Mouse (Mus musculus) erythroblast, embryonic 14.5 days (primary cell): ENCODE results near the gene Hoxb4. TPM values are rescaled to one million over a fixed set of nuclear protein-coding genes. Genes with fewer than 3 reads are reported as not detected.

ENCODE experiments used
- H3K27me3 ChIP-seq: 2 replicates; pipeline ENCODE4 v1.6.1; 2012; ENCODE audit warnings: inconsistent platforms; ENCODE audit not compliant: control insufficient read depth
- H3K36me3 ChIP-seq: 2 replicates; pipeline ENCODE4 v1.6.1; 2012; ENCODE audit warnings: mild to moderate bottlenecking, inconsistent platforms; ENCODE audit not compliant: control insufficient read depth
- H3K4me1 ChIP-seq: 2 replicates; pipeline ENCODE4 v1.6.1; 2012; ENCODE audit warnings: inconsistent platforms; ENCODE audit not compliant: control insufficient read depth
- H3K4me3 ChIP-seq: replicated peaks from 2 replicates; pipeline ENCODE3; 2012; ENCODE audit warnings: moderate library complexity, mild to moderate bottlenecking, inconsistent platforms
- H3K9me3 ChIP-seq: 2 replicates; pipeline ENCODE4 v1.6.1; 2012; ENCODE audit warnings: low read length, inconsistent platforms, mixed read lengths; ENCODE audit not compliant: control insufficient read depth
- GATA1 ChIP-seq: IDR thresholded peaks from 2 replicates; pipeline ENCODE4 v1.6.1; 2012; ENCODE audit warnings: low read length, inconsistent platforms, mixed read lengths
- TAL1 ChIP-seq: IDR thresholded peaks from 3 replicates; pipeline ENCODE4 v1.6.1; 2012; ENCODE audit warnings: low read length, inconsistent platforms, mixed read lengths
- polyA plus RNA-seq: library from polyadenylated mRNA; stranded (reverse); fragments of >175 nt; gene quantifications from 2 replicates; pipeline ENCODE4 v1.2.3, GENCODE M21; 2012

The Hoxb4 gene
- polyA plus RNA-seq, 1 experiment, result not detected

DNA sequence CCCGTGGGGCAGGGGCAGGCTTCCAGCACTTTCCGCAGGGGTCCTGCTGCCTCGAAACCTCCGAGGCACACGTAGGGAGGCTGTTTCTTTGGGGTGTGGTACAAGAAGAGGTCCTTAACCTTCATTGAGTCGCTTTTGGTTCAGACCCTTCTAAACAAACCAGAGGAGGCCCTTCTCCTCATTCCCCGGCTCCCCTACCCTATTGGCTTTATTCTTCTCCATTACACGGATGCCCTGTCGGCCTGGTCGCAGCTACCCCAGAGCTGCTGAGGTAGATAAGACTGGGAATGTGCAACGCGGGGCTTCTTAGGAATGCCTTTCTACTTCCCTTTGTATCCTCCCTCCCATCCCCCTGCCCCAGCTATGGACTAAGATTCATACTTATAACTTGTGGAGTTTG is 8.6 kb downstream of the Hoxb4 start:
- no peak for TF ChIP-seq GATA1
- TF ChIP-seq TAL1, result no peak
- H3K4me3 ChIP-seq, result no peak overlapping the region
- H3K36me3 ChIP-seq, result no peaks in the 10 kb centered on the region
- H3K27me3 ChIP-seq, result peaks cover 95% of the 10 kb centered on the region
- no peaks in the 10 kb centered on the region for H3K9me3 ChIP-seq
- H3K4me1 ChIP-seq, result no peaks in the 10 kb centered on the region

DNA sequence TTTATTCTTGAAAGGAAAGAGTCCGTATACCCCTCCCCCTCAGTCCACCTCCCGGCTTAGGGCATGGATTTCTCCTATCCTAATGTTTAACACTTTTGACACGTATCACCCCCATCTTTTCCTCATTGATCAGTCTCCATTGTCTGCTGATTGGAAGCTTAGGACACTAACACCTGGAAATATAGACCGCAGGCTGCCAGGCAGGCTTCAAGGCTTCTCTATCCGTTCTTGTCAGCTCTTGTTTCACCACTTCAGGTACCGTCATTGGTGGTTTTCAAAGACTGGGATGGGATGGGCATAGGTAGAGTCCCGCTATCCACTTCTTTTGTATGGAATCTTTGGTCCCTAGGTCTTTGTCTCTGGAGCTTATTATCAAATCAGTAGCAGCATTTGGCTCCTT is 9.1 kb downstream of the Hoxb4 start:
- Histone ChIP-seq H3K27me3 (peaks cover 95% of the 10 kb centered on the region), H3K9me3 (no peaks in the 10 kb centered on the region), H3K4me1 (no peaks in the 10 kb centered on the region), H3K36me3 (no peaks in the 10 kb centered on the region), H3K4me3 (no peak overlapping the region)
- TF ChIP-seq GATA1, result no peak
- no peak for TF ChIP-seq TAL1

DNA sequence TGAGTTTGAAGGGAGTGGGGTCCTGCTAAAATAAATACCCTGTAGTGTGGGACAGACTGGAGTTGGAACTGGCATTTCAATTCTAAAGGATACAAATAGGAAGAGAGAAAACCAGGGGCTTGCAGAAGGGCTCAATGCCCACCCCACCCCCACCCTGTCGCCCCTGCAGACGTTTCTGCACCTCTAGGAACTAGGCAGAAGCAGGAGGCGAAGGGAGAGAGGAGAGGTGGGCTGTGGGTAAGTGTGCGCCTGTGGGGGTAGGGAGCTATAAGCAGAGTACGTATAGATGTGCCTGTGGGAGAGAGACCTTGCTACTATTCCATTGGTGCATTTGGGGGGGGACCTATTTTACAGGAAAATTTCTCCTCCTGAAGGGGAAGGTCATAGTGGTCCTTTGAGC is 9.7 kb downstream of the Hoxb4 start:
- Histone ChIP-seq H3K27me3 (peaks cover 95% of the 10 kb centered on the region), H3K4me3 (no peak overlapping the region), H3K9me3 (no peaks in the 10 kb centered on the region), H3K36me3 (no peaks in the 10 kb centered on the region), H3K4me1 (no peaks in the 10 kb centered on the region)
- TF ChIP-seq GATA1 (no peak), TAL1 (no peak)

DNA sequence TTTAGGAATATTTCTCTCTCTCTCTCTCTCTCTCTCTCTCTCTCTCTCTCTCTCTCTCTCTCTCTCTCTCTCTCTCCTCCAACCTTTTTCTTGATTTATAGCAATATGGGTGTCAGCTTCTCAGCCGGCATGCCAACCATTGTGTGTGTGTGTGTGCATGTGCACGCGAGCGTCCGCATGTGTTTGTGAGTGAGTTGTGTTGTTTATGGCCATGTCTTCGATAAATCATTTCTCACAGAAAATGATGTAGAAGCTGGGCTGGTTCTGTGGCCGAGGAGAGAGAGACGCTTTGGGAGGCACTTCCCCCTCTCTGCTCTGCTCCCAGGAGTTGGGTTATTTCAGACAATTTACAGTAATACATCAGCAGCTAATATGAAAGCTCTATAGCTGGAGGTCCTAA is 10.5 kb downstream of the Hoxb4 start:
- peaks cover 96% of the 10 kb centered on the region for H3K27me3 ChIP-seq
- H3K36me3 ChIP-seq, result no peaks in the 10 kb centered on the region
- no peaks in the 10 kb centered on the region for H3K4me1 ChIP-seq
- TF ChIP-seq TAL1 (no peak), GATA1 (no peak)
- no peaks in the 10 kb centered on the region for H3K9me3 ChIP-seq
- no peak overlapping the region for H3K4me3 ChIP-seq

DNA sequence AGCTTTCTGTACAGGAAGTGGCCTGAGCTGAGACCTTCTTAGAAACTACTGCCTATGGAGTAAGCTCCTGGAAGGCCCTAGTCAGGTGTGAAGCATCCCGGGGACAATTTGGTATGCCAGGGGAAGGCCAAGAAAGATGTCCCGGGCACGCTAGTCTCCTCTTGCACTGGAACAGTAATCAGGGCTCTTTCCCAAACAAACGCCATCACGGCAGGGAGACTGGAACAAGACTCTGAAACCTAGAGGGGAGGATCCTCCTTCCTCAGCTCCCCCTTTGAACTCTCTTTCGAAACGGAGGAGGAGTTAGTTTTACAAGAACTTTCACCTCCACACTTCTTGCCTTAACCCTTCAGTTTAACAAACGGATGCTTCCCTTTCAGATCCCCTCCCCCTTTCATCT is 14.0 kb downstream of the Hoxb4 start:
- H3K4me3 ChIP-seq, result no peak overlapping the region
- no peaks in the 10 kb centered on the region for H3K9me3 ChIP-seq
- TF ChIP-seq TAL1, result no peak
- TF ChIP-seq GATA1, result no peak
- no peaks in the 10 kb centered on the region for H3K4me1 ChIP-seq
- H3K27me3 ChIP-seq, result peaks cover 96% of the 10 kb centered on the region
- H3K36me3 ChIP-seq, result no peaks in the 10 kb centered on the region

DNA sequence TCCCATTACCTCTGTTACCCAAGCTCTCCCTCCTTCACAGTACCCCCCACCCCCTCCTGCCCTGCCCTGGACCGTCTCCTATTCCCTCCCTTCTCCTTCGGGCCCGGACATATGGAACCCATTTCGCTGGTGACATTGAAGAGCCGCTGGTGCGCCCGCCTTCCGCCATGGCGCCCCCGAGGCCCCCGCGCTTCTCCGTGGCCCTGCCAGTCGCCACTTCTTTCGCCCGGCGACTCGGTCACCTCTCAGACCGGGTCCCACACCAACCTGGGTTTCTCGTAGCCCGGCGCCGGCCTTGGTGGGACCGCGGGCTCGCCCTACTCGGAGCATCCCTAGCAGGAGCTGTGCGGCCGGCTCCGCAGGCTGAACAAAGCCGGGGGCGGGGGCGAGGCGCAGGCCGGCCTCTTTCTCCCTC is 14.6 kb downstream of the Hoxb4 start:
- Histone ChIP-seq H3K9me3 (no peaks in the 10 kb centered on the region), H3K36me3 (no peaks in the 10 kb centered on the region), H3K4me3 (no peak overlapping the region), H3K4me1 (no peaks in the 10 kb centered on the region), H3K27me3 (peaks cover 96% of the 10 kb centered on the region)
- TF ChIP-seq TAL1 (no peak), GATA1 (no peak)

DNA sequence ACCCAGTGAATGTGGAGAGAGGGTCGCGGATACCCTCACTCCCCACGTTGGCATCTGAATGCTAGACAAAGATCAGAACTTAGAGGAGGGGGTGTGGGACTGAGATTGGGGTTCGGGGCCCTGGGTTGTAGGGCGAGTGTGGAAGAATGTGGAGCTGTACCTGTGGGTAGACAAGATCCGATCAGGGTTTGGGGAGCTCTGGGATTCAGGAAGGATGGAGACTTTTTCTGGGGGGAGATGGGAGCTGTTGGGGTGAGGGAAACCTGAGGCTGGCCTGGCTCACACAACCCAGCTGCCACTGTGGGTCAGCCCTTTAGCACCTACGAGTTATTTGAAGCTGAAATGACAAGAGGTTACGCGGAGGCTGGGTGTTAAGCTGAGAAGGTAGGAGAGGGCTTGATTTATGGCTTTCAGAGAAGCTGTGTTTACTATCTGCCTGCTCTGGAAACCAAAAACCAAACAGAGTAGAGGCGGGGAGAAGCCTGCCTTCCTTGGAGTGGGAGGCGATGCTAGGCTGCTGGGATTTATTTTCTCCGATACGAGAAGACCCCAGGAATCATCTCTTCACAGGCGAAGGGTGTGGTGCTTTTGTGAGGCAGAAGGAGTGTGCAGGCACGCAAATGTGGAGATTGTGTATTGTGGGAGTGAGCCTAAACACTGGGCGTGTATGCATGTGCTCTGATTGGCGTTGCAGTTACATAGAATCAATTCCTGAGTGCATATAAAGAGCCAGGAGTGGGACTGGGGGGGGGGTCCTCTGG is 15.4 kb downstream of the Hoxb4 start:
- no peaks in the 10 kb centered on the region for H3K4me1 ChIP-seq
- no peak overlapping the region for H3K4me3 ChIP-seq
- H3K36me3 ChIP-seq, result no peaks in the 10 kb centered on the region
- H3K9me3 ChIP-seq, result no peaks in the 10 kb centered on the region
- H3K27me3 ChIP-seq, result peaks cover 96% of the 10 kb centered on the region
- TF ChIP-seq TAL1, result no peak
- no peak for TF ChIP-seq GATA1

DNA sequence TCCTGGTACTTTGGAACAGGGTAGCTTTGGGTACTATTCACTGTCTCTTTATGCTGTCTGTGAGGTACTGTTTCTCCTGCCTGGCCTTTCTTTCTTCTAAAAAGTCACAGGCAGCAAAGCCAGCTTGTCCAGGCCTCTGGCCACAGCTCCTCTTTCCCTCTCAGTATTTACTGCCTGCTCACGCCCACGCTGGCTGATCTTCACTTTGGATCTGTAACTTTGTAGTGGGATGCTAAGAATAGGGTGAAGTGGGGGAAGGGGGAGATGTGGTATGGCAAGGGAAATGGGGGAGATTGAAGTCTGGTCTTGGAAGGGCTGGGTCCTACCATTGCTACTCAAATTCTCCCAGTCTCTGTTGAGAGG is 15.9 kb downstream of the Hoxb4 start:
- Histone ChIP-seq H3K27me3 (peaks cover 96% of the 10 kb centered on the region), H3K4me3 (no peak overlapping the region), H3K9me3 (no peaks in the 10 kb centered on the region), H3K36me3 (no peaks in the 10 kb centered on the region), H3K4me1 (no peaks in the 10 kb centered on the region)
- TF ChIP-seq TAL1 (no peak), GATA1 (no peak)

DNA sequence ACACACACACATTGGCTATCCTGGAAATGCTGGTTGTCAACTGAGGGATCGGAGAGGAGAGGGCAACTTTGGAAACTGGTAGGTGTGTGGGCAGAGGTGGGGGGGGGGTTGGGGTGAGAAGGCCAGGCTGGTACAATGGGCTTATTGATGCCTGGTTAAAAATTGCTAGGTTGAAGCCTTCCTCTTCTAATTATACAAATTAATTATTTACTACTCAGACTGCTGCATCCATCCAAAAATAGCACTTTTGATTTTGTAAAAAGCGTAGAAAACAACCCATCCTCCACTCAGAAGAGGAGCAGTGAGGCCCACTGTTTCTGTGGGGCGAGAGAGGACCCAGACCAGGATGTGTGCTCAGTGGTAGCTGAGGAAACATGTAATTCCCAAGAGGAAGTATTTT is 16.9 kb downstream of the Hoxb4 start:
- Histone ChIP-seq H3K27me3 (peaks cover 98% of the 10 kb centered on the region), H3K4me3 (no peak overlapping the region), H3K36me3 (no peaks in the 10 kb centered on the region), H3K9me3 (no peaks in the 10 kb centered on the region), H3K4me1 (no peaks in the 10 kb centered on the region)
- TF ChIP-seq TAL1 (no peak), GATA1 (no peak)

DNA sequence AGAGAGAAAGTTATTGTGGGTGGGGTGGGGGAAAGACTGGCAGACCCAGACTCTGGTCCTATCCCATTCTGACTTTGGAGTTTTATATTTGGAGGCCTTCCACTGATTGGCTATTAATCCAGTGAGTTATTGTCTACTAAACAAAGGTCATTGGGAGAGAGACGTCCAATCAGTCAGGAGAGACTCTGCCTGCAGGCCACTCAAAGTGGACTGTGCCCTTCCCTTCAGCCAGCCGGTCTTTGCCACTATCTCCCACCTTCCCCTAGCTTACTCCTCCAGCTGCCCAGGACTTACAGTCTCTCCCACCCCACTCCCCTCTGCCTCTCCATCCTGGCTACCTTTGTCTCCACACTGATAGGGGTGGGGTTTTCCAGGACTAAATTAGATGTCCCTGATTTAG is 18.5 kb downstream of the Hoxb4 start:
- H3K9me3 ChIP-seq, result no peaks in the 10 kb centered on the region
- no peak overlapping the region for H3K4me3 ChIP-seq
- TF ChIP-seq GATA1 (no peak), TAL1 (no peak)
- H3K4me1 ChIP-seq, result no peaks in the 10 kb centered on the region
- peaks cover 99% of the 10 kb centered on the region for H3K27me3 ChIP-seq
- no peaks in the 10 kb centered on the region for H3K36me3 ChIP-seq
